Mouse (Mus musculus): ENCODE measurements around the gene Btg1. TPM values are rescaled to one million over a fixed set of nuclear protein-coding genes. Genes with fewer than 3 reads are reported as not detected.

Btg1 gene
- polyA plus RNA-seq, 1 experiment from 2014 or later = 69.5 TPM

DNA sequence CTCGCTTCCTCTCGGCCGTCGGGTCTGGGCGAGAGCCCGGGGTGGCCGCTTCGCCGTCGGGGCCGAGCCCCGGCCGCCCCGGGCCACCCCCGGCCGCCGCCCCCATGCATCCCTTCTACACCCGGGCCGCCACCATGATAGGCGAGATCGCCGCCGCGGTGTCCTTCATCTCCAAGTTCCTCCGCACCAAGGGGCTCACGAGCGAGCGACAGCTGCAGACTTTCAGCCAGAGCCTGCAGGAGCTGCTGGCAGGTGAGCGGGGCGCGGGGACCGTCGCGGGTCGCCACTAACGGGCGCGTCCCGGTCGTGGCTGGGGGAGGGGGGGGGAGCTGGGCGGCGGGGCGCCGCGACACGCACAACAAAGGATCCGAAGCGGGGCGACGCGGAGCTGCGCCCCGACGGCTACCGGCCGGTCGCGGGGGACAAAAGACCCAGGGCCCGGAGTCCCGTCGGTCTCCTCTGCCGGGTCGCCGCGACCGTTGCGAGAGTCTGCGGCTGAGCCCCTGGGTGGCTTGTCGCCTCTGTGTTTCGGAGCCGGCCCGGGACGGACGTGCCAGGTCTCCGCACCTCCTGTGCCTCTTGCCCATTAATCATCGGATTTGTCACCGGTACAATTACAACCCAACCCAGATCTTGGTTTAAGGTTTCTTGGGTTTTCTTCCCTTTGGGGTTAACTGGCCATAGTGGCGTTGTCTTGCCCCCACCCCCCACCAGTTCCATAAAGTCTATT is 580 bp downstream of the Btg1 start:
- Histone ChIP-seq H3K4me2 (replicated peaks) (peak overlapping the region; percentile 60), H3K36me3 (peaks cover 19% of the 10 kb centered on the region), H3K4me3 (peak overlapping the region; percentile 95), H3K9ac (peak overlapping the region; percentile 100), H3K4me1 (peaks cover 16% of the 10 kb centered on the region), H3K27me3 (replicated peaks) (no peaks in the 10 kb centered on the region), H3K9me3 (no peaks in the 10 kb centered on the region), H3K27ac (peak overlapping the region; percentile 91)
- peak; percentile 39 for ATAC-seq (ENCODE audit: low FRiP score, low read depth)
- under 1% methylated on average over 75 of the region's 78 CpGs for WGBS

DNA sequence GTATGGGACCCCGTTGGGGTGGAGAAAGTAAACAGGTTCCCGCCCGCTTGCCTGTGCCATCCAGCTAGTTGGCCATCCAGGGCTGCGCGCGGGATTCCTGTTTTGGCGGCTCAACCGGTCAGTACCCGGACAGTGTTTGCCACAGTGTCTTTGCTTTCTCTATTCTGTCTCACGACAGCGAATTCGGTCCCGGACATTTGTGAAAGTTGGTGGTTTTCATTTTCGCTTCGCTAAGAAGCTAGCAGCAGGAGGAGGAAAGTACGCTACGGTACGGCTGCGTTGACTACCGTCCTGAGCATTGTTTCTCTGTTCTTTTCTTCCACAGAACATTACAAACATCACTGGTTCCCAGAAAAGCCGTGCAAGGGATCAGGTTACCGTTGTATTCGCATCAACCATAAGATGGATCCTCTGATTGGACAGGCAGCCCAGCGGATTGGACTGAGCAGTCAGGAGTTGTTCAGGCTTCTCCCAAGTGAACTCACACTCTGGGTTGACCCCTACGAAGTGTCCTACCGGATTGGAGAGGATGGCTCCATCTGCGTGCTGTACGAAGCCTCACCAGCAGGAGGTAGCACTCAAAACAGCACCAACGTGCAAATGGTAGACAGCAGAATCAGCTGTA is 1.3 kb downstream of the Btg1 start:
- peaks cover 21% of the 10 kb centered on the region for H3K4me1 ChIP-seq
- peak overlapping the region; percentile 100 for H3K9ac ChIP-seq
- ATAC-seq (ENCODE audit: low FRiP score, low read depth) = peak; percentile 8
- H3K9me3 ChIP-seq = no peaks in the 10 kb centered on the region
- no peaks in the 10 kb centered on the region for H3K27me3 ChIP-seq (replicated peaks)
- peaks cover 20% of the 10 kb centered on the region for H3K36me3 ChIP-seq
- WGBS = under 1% methylated on average over 29 of the region's 29 CpGs
- H3K27ac ChIP-seq = peak overlapping the region; percentile 91
- H3K4me2 ChIP-seq (replicated peaks) = peak overlapping the region; percentile 60
- peak overlapping the region; percentile 95 for H3K4me3 ChIP-seq

DNA sequence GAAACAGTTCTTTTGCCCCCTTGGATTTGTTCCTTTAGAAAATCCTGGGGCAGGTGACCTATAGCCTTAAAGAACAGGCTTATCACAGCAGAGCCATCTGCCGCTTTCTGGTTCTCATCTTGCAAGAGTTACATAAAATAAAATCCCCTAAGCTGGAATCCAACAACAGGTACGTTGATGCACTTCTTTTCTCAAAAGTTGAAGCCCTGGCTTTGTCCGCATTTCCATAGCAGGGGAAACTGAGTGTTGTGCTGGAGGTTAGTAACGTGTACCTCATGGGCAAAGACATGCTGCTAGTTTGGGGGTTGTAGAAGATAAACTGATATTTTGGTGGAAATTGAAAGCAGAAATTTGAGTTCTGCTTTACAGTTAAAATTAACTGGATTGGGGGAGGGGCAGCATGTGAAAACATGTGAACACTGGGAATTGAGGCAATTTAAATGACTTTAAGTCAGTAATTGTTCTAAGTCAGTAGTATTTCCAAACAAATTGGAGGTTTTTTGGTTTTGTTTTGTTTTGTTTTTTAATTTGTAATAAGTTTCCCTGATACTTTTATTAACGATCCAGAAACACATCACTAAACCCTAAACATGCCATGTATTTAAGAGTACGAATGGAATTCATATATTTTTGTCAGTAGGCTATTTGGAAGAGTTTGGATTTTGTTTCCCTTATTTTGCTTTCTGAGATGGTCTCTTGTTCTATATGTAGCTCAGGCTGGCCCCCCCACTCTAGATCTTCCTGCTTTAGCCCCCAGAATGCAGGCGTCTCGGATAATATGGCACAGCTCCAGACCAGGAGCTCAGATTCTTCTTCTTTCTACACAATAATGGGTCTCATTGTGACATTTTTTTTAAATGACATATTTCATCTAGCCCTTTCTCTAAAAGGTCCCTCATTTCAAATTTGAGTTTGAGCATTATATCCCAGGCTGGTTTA is 3.4 kb downstream of the Btg1 start:
- peak overlapping the region; percentile 59 for H3K9ac ChIP-seq
- no peaks in the 10 kb centered on the region for H3K27me3 ChIP-seq (replicated peaks)
- H3K36me3 ChIP-seq = peaks cover 24% of the 10 kb centered on the region
- 46% methylated on average over 8 of the region's 8 CpGs for WGBS
- H3K4me2 ChIP-seq (replicated peaks) = peak overlapping the region; percentile 88
- H3K9me3 ChIP-seq = no peaks in the 10 kb centered on the region
- H3K27ac ChIP-seq = no peak overlapping the region
- ATAC-seq (ENCODE audit: low FRiP score, low read depth) = no peak
- peaks cover 39% of the 10 kb centered on the region for H3K4me1 ChIP-seq
- peak overlapping the region; percentile 56 for H3K4me3 ChIP-seq

DNA sequence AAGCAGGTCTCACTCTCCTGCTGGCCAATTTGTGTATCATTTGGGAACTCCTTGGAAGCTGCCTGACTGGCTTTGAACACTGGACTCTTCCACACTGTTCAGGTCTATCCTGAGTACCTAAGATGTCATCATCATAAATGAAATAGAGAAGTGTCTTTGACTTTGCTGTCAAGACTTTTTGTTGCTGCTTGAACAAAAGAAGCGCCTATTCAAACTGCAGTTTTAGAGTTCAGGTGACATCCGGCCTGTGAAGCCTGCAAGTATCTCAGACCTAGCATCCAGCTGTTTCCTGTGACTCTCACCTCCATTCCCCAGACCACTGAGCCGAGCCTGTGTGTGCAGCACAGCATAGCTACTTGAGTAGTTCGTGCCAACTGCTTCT is 4.1 kb downstream of the Btg1 start:
- Histone ChIP-seq H3K27me3 (replicated peaks) (no peaks in the 10 kb centered on the region), H3K36me3 (peaks cover 24% of the 10 kb centered on the region), H3K27ac (no peak overlapping the region), H3K9me3 (no peaks in the 10 kb centered on the region), H3K4me1 (peaks cover 46% of the 10 kb centered on the region), H3K4me3 (peak overlapping the region; percentile 56), H3K9ac (peak overlapping the region; percentile 56), H3K4me2 (replicated peaks) (peak overlapping the region; percentile 88)
- no peak for ATAC-seq (ENCODE audit: low FRiP score, low read depth)
- WGBS = 39% methylated on average over 4 of the region's 4 CpGs

DNA sequence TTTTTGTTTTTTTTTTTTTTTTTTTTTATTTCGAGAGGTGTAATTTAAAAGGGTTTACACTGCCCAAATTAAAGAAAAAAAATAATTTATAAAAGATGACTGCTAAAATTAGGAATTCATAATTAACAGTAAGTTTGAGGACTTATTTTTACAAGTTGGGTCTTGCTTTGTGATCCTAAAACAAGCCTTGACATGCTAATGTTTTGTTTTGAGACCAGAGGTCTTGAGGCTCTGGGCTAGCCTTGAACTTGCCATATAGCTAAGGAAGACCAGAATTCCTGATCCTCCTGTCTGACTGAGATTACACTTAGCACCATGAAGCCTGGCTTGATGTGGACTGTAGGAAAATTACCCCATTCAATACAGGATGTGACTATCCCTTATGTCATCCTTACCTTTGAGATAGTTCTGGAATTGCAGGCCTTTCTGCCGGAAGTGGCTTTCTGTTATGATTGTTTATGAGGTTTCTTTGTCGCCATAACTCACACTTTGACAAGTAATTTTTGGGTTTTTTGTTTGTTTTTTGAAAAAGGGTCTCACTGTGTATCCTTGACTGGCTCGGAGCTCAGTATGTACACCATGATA is 4.6 kb downstream of the Btg1 start:
- peaks cover 24% of the 10 kb centered on the region for H3K36me3 ChIP-seq
- no peaks in the 10 kb centered on the region for H3K27me3 ChIP-seq (replicated peaks)
- peak overlapping the region; percentile 88 for H3K4me2 ChIP-seq (replicated peaks)
- no peak for ATAC-seq (ENCODE audit: low FRiP score, low read depth)
- 77% methylated on average over 4 of the region's 4 CpGs for WGBS
- H3K9me3 ChIP-seq = no peaks in the 10 kb centered on the region
- H3K4me3 ChIP-seq = peak overlapping the region; percentile 56
- H3K27ac ChIP-seq = no peak overlapping the region
- H3K4me1 ChIP-seq = peaks cover 49% of the 10 kb centered on the region
- H3K9ac ChIP-seq = 0 out of 2 replicates have a peak overlapping the region, but pooled peaks have one; percentile 21

DNA sequence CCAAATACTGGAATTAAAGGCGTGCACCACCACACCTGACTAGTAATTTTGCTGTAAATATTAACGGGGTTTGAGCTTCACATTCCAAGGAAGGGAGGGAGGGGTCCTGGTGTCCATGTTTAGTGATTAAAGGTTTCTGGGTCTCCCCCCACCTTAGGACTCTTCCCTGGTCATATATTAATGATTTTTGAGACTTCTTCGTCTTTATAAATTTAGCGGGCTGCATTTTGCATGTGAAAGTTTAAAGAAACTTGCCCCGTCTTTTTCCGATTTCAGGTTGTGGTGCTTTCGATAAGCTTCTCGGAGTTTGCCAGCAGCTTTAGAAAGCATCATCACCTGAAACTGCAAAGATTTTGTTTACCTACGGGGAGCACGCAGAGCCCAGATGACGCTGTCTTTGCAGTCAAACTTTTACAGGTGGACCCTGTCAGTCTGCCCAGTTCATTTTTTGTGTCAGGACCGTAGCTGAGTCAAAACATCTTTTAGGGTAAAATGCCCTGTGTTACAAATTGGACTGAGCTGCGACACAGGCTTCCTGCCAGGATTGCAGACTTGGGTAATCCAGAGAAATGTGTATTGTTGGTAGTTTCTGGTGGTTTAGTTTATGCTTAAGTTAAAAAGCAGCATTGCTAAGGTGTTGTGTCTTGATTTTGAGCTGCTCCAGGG is 5.3 kb downstream of the Btg1 start:
- Histone ChIP-seq H3K4me3 (peak overlapping the region; percentile 38), H3K27ac (no peak overlapping the region), H3K27me3 (replicated peaks) (no peaks in the 10 kb centered on the region), H3K9me3 (no peaks in the 10 kb centered on the region), H3K9ac (0 out of 2 replicates have a peak overlapping the region, but pooled peaks have one; percentile 21), H3K4me1 (peaks cover 49% of the 10 kb centered on the region), H3K4me2 (replicated peaks) (peak overlapping the region; percentile 88), H3K36me3 (peaks cover 24% of the 10 kb centered on the region)
- no peak for ATAC-seq (ENCODE audit: low FRiP score, low read depth)
- WGBS = 87% methylated on average over 13 of the region's 13 CpGs

DNA sequence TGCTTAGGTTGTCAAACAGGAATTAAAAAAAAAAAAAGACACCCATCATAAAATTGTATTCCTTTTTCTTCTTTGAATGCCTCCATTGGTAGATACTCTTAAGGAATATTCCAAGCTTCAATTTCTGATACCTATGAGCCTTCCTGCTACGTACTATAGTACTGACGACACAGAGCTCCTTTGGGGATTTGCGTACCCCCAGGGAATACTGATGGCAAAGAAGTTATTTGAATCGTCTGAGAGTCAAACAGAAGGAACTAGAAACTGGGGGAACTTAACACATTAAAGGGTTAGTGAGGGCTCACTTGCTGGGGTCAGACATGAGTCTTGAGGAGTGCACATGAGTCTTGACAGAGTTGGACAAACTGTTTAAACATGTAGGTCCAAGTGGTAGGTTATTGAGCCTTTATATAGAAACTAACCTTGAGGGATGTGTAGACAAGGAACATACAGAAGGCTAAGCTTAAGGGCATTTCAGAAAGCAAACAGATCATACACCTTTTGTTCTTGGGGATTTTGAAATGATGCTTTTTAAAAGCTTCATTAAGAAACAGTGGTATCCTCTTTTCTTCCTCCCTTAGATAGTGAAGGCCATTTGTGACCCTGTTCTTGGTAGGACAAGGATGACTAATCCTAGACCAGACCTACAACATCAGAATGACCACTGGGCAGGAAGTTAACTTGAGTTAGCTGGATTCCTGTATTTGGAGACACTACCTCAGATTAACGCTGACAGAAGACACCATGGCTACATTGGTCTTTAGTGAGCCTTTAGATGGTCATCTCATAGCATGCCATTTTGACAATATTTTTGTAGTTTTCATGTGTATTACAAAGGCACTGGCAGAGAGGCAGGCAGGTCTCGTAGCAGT is 6.2 kb downstream of the Btg1 start:
- H3K4me3 ChIP-seq = peak overlapping the region; percentile 38
- no peak overlapping the region for H3K9ac ChIP-seq
- peaks cover 26% of the 10 kb centered on the region for H3K36me3 ChIP-seq
- WGBS = 73% methylated on average over 6 of the region's 6 CpGs
- H3K9me3 ChIP-seq = no peaks in the 10 kb centered on the region
- ATAC-seq (ENCODE audit: low FRiP score, low read depth) = no peak
- peak overlapping the region; percentile 88 for H3K4me2 ChIP-seq (replicated peaks)
- no peak overlapping the region for H3K27ac ChIP-seq
- H3K27me3 ChIP-seq (replicated peaks) = no peaks in the 10 kb centered on the region
- peaks cover 49% of the 10 kb centered on the region for H3K4me1 ChIP-seq

DNA sequence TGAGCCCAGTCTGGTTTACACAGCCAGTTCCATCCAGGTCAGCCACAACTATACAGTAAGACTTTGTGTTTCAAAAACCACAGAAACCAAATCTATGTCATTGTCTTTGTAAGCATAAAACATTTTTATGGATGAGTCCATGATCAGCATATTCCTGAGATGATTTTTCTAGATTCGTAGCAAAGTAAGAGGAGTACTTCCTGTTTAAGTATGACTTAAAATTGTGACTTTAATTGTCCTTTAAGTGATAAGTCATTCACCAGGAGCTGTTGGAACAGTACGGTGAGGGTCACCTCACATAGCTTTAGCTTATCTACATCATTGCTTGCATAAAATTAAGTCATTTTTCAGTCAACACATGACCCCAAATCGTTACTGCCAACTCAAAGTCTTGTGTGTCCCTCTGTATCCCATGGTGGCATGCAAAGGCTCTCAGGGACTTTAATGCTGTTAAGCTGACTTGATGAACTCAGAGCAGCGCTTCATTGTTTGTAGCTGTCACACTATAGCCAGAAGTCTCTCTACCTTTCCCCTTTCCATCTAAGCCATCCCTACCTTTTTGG is 6.9 kb downstream of the Btg1 start:
- WGBS = 94% methylated on average over 4 of the region's 4 CpGs
- H3K27ac ChIP-seq = no peak overlapping the region
- H3K4me3 ChIP-seq = no peak overlapping the region
- no peak overlapping the region for H3K9ac ChIP-seq
- peaks cover 29% of the 10 kb centered on the region for H3K36me3 ChIP-seq
- H3K27me3 ChIP-seq (replicated peaks) = no peaks in the 10 kb centered on the region
- ATAC-seq (ENCODE audit: low FRiP score, low read depth) = no peak
- H3K4me1 ChIP-seq = peaks cover 54% of the 10 kb centered on the region
- peak overlapping the region; percentile 88 for H3K4me2 ChIP-seq (replicated peaks)
- H3K9me3 ChIP-seq = no peaks in the 10 kb centered on the region

DNA sequence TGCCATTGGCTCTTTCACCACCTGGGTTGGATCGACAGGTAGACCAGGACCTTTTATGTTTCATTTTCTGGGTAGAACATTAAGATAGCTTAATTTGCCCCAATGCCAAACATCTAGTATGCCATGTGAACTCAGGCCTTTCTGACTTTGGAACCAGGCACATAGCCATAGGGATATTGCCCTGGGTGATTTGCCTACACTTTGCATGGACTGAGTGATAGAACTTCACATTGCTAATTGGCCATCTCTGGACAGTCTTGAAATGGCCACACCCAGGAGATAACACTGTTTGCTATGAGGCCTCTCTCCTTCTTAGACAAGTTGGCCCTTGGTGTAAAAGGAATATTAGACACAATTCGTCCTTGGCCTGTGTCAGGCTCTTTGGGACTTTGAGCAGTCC is 7.6 kb downstream of the Btg1 start:
- peaks cover 36% of the 10 kb centered on the region for H3K36me3 ChIP-seq
- peaks cover 55% of the 10 kb centered on the region for H3K4me1 ChIP-seq
- H3K9ac ChIP-seq = no peak overlapping the region
- H3K4me2 ChIP-seq (replicated peaks) = peak overlapping the region; percentile 88
- ATAC-seq (ENCODE audit: low FRiP score, low read depth) = no peak
- H3K27ac ChIP-seq = no peak overlapping the region
- 94% methylated on average over 2 of the region's 2 CpGs for WGBS
- H3K9me3 ChIP-seq = no peaks in the 10 kb centered on the region
- no peaks in the 10 kb centered on the region for H3K27me3 ChIP-seq (replicated peaks)
- H3K4me3 ChIP-seq = no peak overlapping the region

DNA sequence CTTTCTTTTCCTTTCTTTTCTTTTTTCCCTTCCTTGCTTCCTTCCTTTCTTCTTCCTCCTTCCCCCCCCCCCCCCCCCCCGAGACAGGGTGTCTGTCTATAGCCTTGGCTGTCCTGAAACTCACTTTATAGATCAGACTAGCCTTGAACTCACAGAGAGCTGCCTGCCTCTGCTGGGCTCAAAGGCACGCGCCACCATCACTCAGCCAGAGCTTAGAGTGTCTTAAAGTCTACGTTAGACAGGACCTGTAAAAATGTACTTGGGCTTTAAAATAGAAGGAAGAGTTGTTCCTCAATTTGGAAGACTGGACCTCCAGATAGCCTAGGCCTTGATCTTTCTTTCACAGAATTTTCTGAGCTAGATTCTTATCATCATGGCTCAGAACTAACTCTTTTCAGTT is 8.3 kb downstream of the Btg1 start:
- Histone ChIP-seq H3K27me3 (replicated peaks) (no peaks in the 10 kb centered on the region), H3K4me2 (replicated peaks) (peak overlapping the region; percentile 37), H3K4me1 (peaks cover 50% of the 10 kb centered on the region), H3K9ac (no peak overlapping the region), H3K27ac (no peak overlapping the region), H3K36me3 (peaks cover 31% of the 10 kb centered on the region), H3K4me3 (no peak overlapping the region), H3K9me3 (no peaks in the 10 kb centered on the region)
- ATAC-seq (ENCODE audit: low FRiP score, low read depth) = no peak
- 93% methylated on average over 4 of the region's 4 CpGs for WGBS

Data from neural tube, embryonic 12.5 days (tissue).